In genomic region chr2:84837817-84838592, GRCm38 (mm10) we compare ENCODE assay signal across 12 mouse cellular contexts. TPM values are rescaled to one million over a fixed set of nuclear protein-coding genes. Genes with fewer than 3 reads are reported as not detected.
DNase-seq lines count a peak whose midpoint lies in the region; ATAC-seq and TF ChIP-seq lines count a peak whose summit lies in the region.
"Had no signal": no experiment of that assay in that cellular context is flagged by ENCODE, and none has a peak within 500 bp of the region (broad histone marks: within the 10 kb centered on the region; RNA-seq: fewer than 3 reads in every experiment).

No protein-coding gene starts in this region.

- H3K27ac ChIP-seq in hindbrain, embryonic 10.5 days, result no peak overlapping the region
- no peak overlapping the region for H3K27ac ChIP-seq in hindbrain, embryonic 14.5 days
- no peak overlapping the region for H3K27ac ChIP-seq in limb, embryonic 14.5 days (replicated peaks; ENCODE audit: low read depth, low read length)
- H3K27ac ChIP-seq in midbrain, embryonic 13.5 days, result no peak overlapping the region

- H3K4me2 ChIP-seq in hindbrain, embryonic 14.5 days (replicated peaks), result no peak overlapping the region
- peak overlapping the region; percentile 80; the same call in 1 of the 2 replicates for H3K4me2 ChIP-seq in limb, embryonic 14.5 days (replicated peaks; ENCODE audit: low read depth, low read length, severe bottlenecking)
- H3K4me2 ChIP-seq in midbrain, embryonic 13.5 days (replicated peaks), result no peak overlapping the region

- 33% methylated on average over 9 of the region's 9 CpGs for WGBS in hindbrain, embryonic 10.5 days
- 35% methylated on average over 9 of the region's 9 CpGs for whole genome bisulfite sequencing in hindbrain, embryonic 14.5 days
- 25% methylated on average over 9 of the region's 9 CpGs for WGBS in limb, embryonic 14.5 days
- WGBS in midbrain, embryonic 13.5 days, result 30% methylated on average over 9 of the region's 9 CpGs

- peaks cover 42% of the 10 kb centered on the region for H3K4me1 ChIP-seq in hindbrain, embryonic 10.5 days (replicated peaks)
- peaks cover 8% of the 10 kb centered on the region; the same call in 1 of the 2 replicates for H3K4me1 ChIP-seq in hindbrain, embryonic 14.5 days (replicated peaks; ENCODE audit: control insufficient read depth, insufficient read depth, low read length)
- H3K4me1 ChIP-seq in limb, embryonic 14.5 days (ENCODE audit: control insufficient read depth, insufficient read depth, low read length), result peaks cover 20% of the 10 kb centered on the region
- H3K4me1 ChIP-seq in midbrain, embryonic 13.5 days (replicated peaks), result peaks cover 27% of the 10 kb centered on the region

- peaks cover 29% of the 10 kb centered on the region for H3K27me3 ChIP-seq in hindbrain, embryonic 10.5 days (ENCODE audit: insufficient read depth, poor library complexity, severe bottlenecking)
- H3K27me3 ChIP-seq in hindbrain, embryonic 14.5 days (ENCODE audit: control insufficient read depth, insufficient read depth, low read length), result peaks cover 46% of the 10 kb centered on the region
- H3K27me3 ChIP-seq in limb, embryonic 14.5 days (ENCODE audit: control insufficient read depth, insufficient read depth, low read length), result no peaks in the 10 kb centered on the region
- peaks cover 58% of the 10 kb centered on the region for H3K27me3 ChIP-seq in midbrain, embryonic 13.5 days

- no peak for ATAC-seq in hindbrain, embryonic 14.5 days (ENCODE audit: low FRiP score)
- no peak for ATAC-seq in limb, embryonic 14.5 days (ENCODE audit: low FRiP score, low read depth)
- ATAC-seq in midbrain, embryonic 13.5 days, result no peak

- DNase-seq in hindbrain, embryonic 10.5 days (ENCODE audit: low spot score), result peak; percentile 7
- DNase-seq in hindbrain, embryonic 14.5 days (ENCODE audit: low spot score), result no peak
- DNase-seq in B cell, adult 2 months, result peak; percentile 17 to 18
- DNase-seq in ES-CJ7 (ENCODE audit: low read depth, low spot score), result peak; percentile 95
- no peak for DNase-seq in limb, embryonic 14.5 days (ENCODE audit: low spot score)
- no peak for DNase-seq in cerebellum, postnatal 25 days
- DNase-seq in layer of hippocampus, postnatal 25 days (ENCODE audit: extremely low spot score in 1 of 2, low spot score in 1 of 2), result no peak
- DNase-seq: kidney, postnatal 10 days; midbrain, embryonic 14.5 days; retina, postnatal 1 day had no signal

- H3K4me3 ChIP-seq in hindbrain, embryonic 10.5 days, result peak overlapping the region; percentile 78
- no peak overlapping the region for H3K4me3 ChIP-seq in hindbrain, embryonic 14.5 days (replicated peaks; ENCODE audit: low read length)
- no peak overlapping the region for H3K4me3 ChIP-seq in limb, embryonic 14.5 days (replicated peaks; ENCODE audit: low read length)
- no peak overlapping the region for H3K4me3 ChIP-seq in midbrain, embryonic 13.5 days (replicated peaks)

- no peaks in the 10 kb centered on the region for H3K36me3 ChIP-seq in hindbrain, embryonic 10.5 days
- H3K36me3 ChIP-seq in hindbrain, embryonic 14.5 days (replicated peaks; ENCODE audit: control insufficient read depth, insufficient read depth), result no peaks in the 10 kb centered on the region
- no peaks in the 10 kb centered on the region for H3K36me3 ChIP-seq in limb, embryonic 14.5 days (ENCODE audit: control insufficient read depth, insufficient read depth, low read length)
- H3K36me3 ChIP-seq in midbrain, embryonic 13.5 days, result no peaks in the 10 kb centered on the region

- H3K9me3 ChIP-seq in hindbrain, embryonic 10.5 days, result no peaks in the 10 kb centered on the region
- no peaks in the 10 kb centered on the region for H3K9me3 ChIP-seq in hindbrain, embryonic 14.5 days (ENCODE audit: control insufficient read depth, low read length)
- no peaks in the 10 kb centered on the region for H3K9me3 ChIP-seq in limb, embryonic 14.5 days (ENCODE audit: control insufficient read depth, low read length)
- H3K9me3 ChIP-seq in midbrain, embryonic 13.5 days, result no peaks in the 10 kb centered on the region

- no peak for TF ChIP-seq POLR2A in limb, embryonic 14.5 days (IDR thresholded peaks at IDR 0.05; ENCODE audit: borderline replicate concordance, extremely low read depth, insufficient read depth, insufficient read length)

- H3K9ac ChIP-seq in hindbrain, embryonic 14.5 days, result no peak overlapping the region
- H3K9ac ChIP-seq in limb, embryonic 14.5 days (ENCODE audit: low read depth, low read length, severe bottlenecking), result no peak overlapping the region
- H3K9ac ChIP-seq in midbrain, embryonic 13.5 days (replicated peaks), result no peak overlapping the region

RNA-seq across cellular contexts. Expression of gene Slc43a1, which starts 0.6 kb away (rescaled TPM):
- polyA plus RNA-seq in hindbrain, embryonic 10.5 days (2016; fragmentation: Nextera tagmentation; extraction: Ambion mirVana), result 23.1 and 28.6 TPM in 2 replicates
- 1.5 and 1.6 TPM in 2 replicates for polyA plus RNA-seq in hindbrain, embryonic 14.5 days (2014; fragmentation: Nextera tagmentation; extraction: Ambion mirVana)
- 25.8 and 35.9 TPM in 2 replicates for polyA plus RNA-seq in limb, embryonic 14.5 days (2012; rRNA removed)
- 15.5 and 18.5 TPM in 2 replicates for polyA plus RNA-seq in limb, embryonic 14.5 days (2014; fragmentation: Nextera tagmentation; extraction: Ambion mirVana)
- total RNA-seq in layer of hippocampus, postnatal 25 days (2021), result under 1 TPM; 0.30 to 0.35 TPM
- 2.6 and 3.3 TPM in 2 replicates for polyA plus RNA-seq in midbrain, embryonic 13.5 days (2015; fragmentation: Nextera tagmentation; extraction: Ambion mirVana)

RNA-seq across cellular contexts. Expression of gene Timm10, which starts 11.2 kb away (rescaled TPM):
- 56.3 and 58.9 TPM in 2 replicates for polyA plus RNA-seq in hindbrain, embryonic 10.5 days (2016; fragmentation: Nextera tagmentation; extraction: Ambion mirVana)
- 75.8 and 83.3 TPM in 2 replicates for polyA plus RNA-seq in hindbrain, embryonic 14.5 days (2014; fragmentation: Nextera tagmentation; extraction: Ambion mirVana)
- 52.3 and 59.7 TPM in 2 replicates for polyA plus RNA-seq in limb, embryonic 14.5 days (2012; rRNA removed)
- 56.0 and 58.4 TPM in 2 replicates for polyA plus RNA-seq in limb, embryonic 14.5 days (2014; fragmentation: Nextera tagmentation; extraction: Ambion mirVana)
- total RNA-seq in layer of hippocampus, postnatal 25 days (2021), result 10 to 100 TPM; 58.0 to 60.3 TPM
- 53.6 and 54.5 TPM in 2 replicates for polyA plus RNA-seq in midbrain, embryonic 13.5 days (2015; fragmentation: Nextera tagmentation; extraction: Ambion mirVana)

RNA-seq across cellular contexts. Expression of gene Smtnl1, which starts 15.6 kb away (rescaled TPM):
- polyA plus RNA-seq in hindbrain, embryonic 10.5 days (2016; fragmentation: Nextera tagmentation; extraction: Ambion mirVana), result 0.09 and 0.14 TPM in 2 replicates
- not detected in 2 replicates for polyA plus RNA-seq in hindbrain, embryonic 14.5 days (2014; fragmentation: Nextera tagmentation; extraction: Ambion mirVana)
- 0.06 and 0.24 TPM in 2 replicates for polyA plus RNA-seq in limb, embryonic 14.5 days (2012; rRNA removed)
- polyA plus RNA-seq in limb, embryonic 14.5 days (2014; fragmentation: Nextera tagmentation; extraction: Ambion mirVana), result 0.22 and 0.55 TPM in 2 replicates
- total RNA-seq in layer of hippocampus, postnatal 25 days (2021), result not detected
- polyA plus RNA-seq in midbrain, embryonic 13.5 days (2015; fragmentation: Nextera tagmentation; extraction: Ambion mirVana), result not detected in 2 replicates
- polyA plus RNA-seq: cortical plate, adult 2 months; midbrain, embryonic 14.5 days had no signal

RNA-seq across cellular contexts. Expression of gene Ube2l6, which starts 39.4 kb away (rescaled TPM):
- polyA plus RNA-seq in hindbrain, embryonic 10.5 days (2016; fragmentation: Nextera tagmentation; extraction: Ambion mirVana), result 37.2 and 41.6 TPM in 2 replicates
- polyA plus RNA-seq in hindbrain, embryonic 14.5 days (2014; fragmentation: Nextera tagmentation; extraction: Ambion mirVana), result 18.6 and 24.0 TPM in 2 replicates
- polyA plus RNA-seq in limb, embryonic 14.5 days (2012; rRNA removed), result 20.9 and 24.6 TPM in 2 replicates
- polyA plus RNA-seq in limb, embryonic 14.5 days (2014; fragmentation: Nextera tagmentation; extraction: Ambion mirVana), result 33.5 and 37.2 TPM in 2 replicates
- 1 to 10 TPM; 3.9 to 4.3 TPM for total RNA-seq in layer of hippocampus, postnatal 25 days (2021)
- polyA plus RNA-seq in midbrain, embryonic 13.5 days (2015; fragmentation: Nextera tagmentation; extraction: Ambion mirVana), result 15.6 and 16.6 TPM in 2 replicates

RNA-seq across cellular contexts. Expression of gene Rtn4rl2, which starts 48.5 kb away (rescaled TPM):
- 3.8 and 4.0 TPM in 2 replicates for polyA plus RNA-seq in hindbrain, embryonic 10.5 days (2016; fragmentation: Nextera tagmentation; extraction: Ambion mirVana)
- 3.8 and 4.5 TPM in 2 replicates for polyA plus RNA-seq in hindbrain, embryonic 14.5 days (2014; fragmentation: Nextera tagmentation; extraction: Ambion mirVana)
- 4.5 and 6.5 TPM in 2 replicates for polyA plus RNA-seq in limb, embryonic 14.5 days (2012; rRNA removed)
- polyA plus RNA-seq in limb, embryonic 14.5 days (2014; fragmentation: Nextera tagmentation; extraction: Ambion mirVana), result 1.5 and 1.9 TPM in 2 replicates
- 10 to 100 TPM; 92.3 to 94.5 TPM for total RNA-seq in layer of hippocampus, postnatal 25 days (2021)
- 2.2 and 3.6 TPM in 2 replicates for polyA plus RNA-seq in midbrain, embryonic 13.5 days (2015; fragmentation: Nextera tagmentation; extraction: Ambion mirVana)

Comparison
In these comparisons a context has a peak if more than half of its experiments do, and no peak if none do; other contexts are left out.
1. DNase-seq: peak in hindbrain, embryonic 10.5 days (single experiment), B cell, adult 2 months (2 of 2) and ES-CJ7 (single experiment); none in hindbrain, embryonic 14.5 days (single experiment), limb, embryonic 14.5 days (single experiment), cerebellum, postnatal 25 days (0 of 2) and layer of hippocampus, postnatal 25 days (0 of 2).